Mouse (Mus musculus) megakaryocyte, embryonic 14.5 days (primary cell): Measurements from ENCODE around the gene Kif5c. TPM values are rescaled to one million over a fixed set of nuclear protein-coding genes. Genes with fewer than 3 reads are reported as not detected.

ENCODE experiments used
- H3K27me3 ChIP-seq: replicated peaks from 2 replicates; pipeline ENCODE3; 2012; ENCODE audit warnings: inconsistent platforms
- H3K36me3 ChIP-seq: replicated peaks from 2 replicates; pipeline ENCODE3; 2012; ENCODE audit warnings: low read length, inconsistent platforms, mixed read lengths
- H3K4me1 ChIP-seq: 2 replicates; pipeline ENCODE4 v1.6.1; 2012; ENCODE audit warnings: inconsistent platforms
- H3K4me3 ChIP-seq: replicated peaks from 2 replicates; pipeline ENCODE3; 2012; ENCODE audit warnings: moderate library complexity, mild to moderate bottlenecking, inconsistent platforms
- H3K9me3 ChIP-seq: 2 replicates; pipeline ENCODE4 v1.6.1; 2012; ENCODE audit warnings: inconsistent platforms
- FLI1 ChIP-seq: IDR thresholded peaks from 2 replicates; pipeline ENCODE4 v1.6.1; 2012; ENCODE audit warnings: low read length, inconsistent platforms, mixed read lengths
- GATA1 ChIP-seq: IDR thresholded peaks from 3 replicates; pipeline ENCODE4 v1.6.1; 2012; ENCODE audit warnings: mixed read lengths, low read length, inconsistent platforms, borderline replicate concordance
- polyA plus RNA-seq: library from polyadenylated mRNA; stranded (reverse); fragments of >175 nt; gene quantifications from 2 replicates; pipeline ENCODE4 v1.2.3, GENCODE M21; 2012; ENCODE audit warnings: low replicate concordance; ENCODE audit not compliant: insufficient read depth

The Kif5c gene
- polyA plus RNA-seq, 1 experiment = 0.02 TPM

GRCm38 (mm10) chr2:49684808-49685207, 65.7 kb downstream of the Kif5c start:
- TF ChIP-seq GATA1 (no peak), FLI1 (no peak)
- Histone ChIP-seq H3K4me3 (no peak overlapping the region), H3K27me3 (peaks cover 3% of the 10 kb centered on the region), H3K4me1 (no peaks in the 10 kb centered on the region), H3K36me3 (no peaks in the 10 kb centered on the region), H3K9me3 (no peaks in the 10 kb centered on the region)

DNA sequence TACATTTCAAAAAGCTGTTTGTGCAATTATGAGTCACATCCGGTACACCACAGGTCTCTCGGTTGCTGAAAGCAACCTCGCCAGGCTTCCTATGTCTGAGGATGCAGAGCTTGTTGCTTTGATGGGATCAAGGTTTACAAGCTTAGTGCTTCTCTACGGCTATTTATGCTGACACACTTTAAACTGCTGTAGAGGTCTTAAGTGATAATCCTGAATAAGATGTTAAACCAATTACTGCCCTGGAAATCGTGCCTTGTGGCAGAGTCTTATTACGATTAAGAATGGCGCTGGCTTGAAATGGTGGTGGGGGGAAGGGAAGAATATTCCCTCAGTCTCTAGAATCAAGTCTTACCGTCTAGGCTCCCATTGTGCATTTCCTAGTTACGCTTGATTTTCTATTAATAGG, 71.3 kb downstream of the Kif5c start:
- H3K4me1 ChIP-seq = no peaks in the 10 kb centered on the region
- no peaks in the 10 kb centered on the region for H3K36me3 ChIP-seq
- H3K9me3 ChIP-seq = no peaks in the 10 kb centered on the region
- H3K27me3 ChIP-seq = peaks cover 10% of the 10 kb centered on the region
- no peak overlapping the region for H3K4me3 ChIP-seq
- no peak for TF ChIP-seq FLI1
- no peak for TF ChIP-seq GATA1

DNA sequence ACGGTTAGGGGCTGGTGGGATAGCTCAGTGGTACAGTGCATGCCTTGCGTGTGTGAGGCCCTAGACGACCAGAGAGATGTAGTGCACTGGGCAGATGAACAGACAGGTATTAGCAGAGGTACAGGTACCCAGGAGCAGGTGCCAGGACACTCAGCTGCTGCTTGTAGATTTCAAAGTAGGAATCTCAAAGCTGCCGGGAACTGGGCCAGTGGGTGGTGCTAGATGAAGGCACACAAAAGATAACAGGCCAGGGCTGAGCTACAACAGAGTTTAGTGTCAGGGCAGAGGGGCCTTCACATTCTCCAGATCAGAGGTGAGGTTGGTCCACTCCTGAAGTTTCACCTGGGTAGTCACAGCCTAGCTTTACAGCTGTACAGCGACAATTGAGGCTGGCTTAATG, 72.3 kb downstream of the Kif5c start:
- Histone ChIP-seq H3K36me3 (no peaks in the 10 kb centered on the region), H3K9me3 (no peaks in the 10 kb centered on the region), H3K4me1 (no peaks in the 10 kb centered on the region), H3K27me3 (peaks cover 11% of the 10 kb centered on the region), H3K4me3 (no peak overlapping the region)
- TF ChIP-seq FLI1 (no peak), GATA1 (no peak)

GRCm38 (mm10) chr2:49694727-49695126, 75.6 kb downstream of the Kif5c start:
- Histone ChIP-seq H3K36me3 (no peaks in the 10 kb centered on the region), H3K4me3 (no peak overlapping the region), H3K9me3 (no peaks in the 10 kb centered on the region), H3K4me1 (no peaks in the 10 kb centered on the region), H3K27me3 (peaks cover 11% of the 10 kb centered on the region)
- no peak for TF ChIP-seq FLI1
- no peak for TF ChIP-seq GATA1

DNA sequence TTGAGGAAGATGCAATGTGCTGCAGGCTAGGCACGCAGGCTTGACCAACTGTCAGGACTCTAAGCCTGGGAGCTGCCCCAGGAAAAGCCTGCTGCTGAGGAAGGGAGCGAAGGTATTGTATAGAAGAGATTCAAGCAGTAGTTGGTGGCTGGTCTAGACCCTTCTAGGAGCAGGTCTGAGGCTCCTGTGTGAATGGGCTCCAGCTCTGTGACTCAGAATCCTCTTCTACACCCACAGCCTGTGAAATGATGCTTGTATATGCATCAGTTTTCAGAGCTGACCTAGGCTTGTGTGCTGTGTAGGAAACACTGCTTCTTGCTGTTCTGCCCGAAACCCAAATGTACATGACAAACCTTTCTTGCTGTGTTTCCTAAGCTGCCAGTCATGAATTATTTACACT, 76.4 kb downstream of the Kif5c start:
- Histone ChIP-seq H3K36me3 (no peaks in the 10 kb centered on the region), H3K4me1 (no peaks in the 10 kb centered on the region), H3K9me3 (no peaks in the 10 kb centered on the region), H3K4me3 (no peak overlapping the region), H3K27me3 (peaks cover 8% of the 10 kb centered on the region)
- TF ChIP-seq FLI1 (no peak), GATA1 (no peak)

GRCm38 (mm10) chr2:49698851-49699250, 79.8 kb downstream of the Kif5c start:
- no peak overlapping the region for H3K4me3 ChIP-seq
- H3K4me1 ChIP-seq = no peaks in the 10 kb centered on the region
- TF ChIP-seq GATA1 = no peak
- TF ChIP-seq FLI1 = no peak
- H3K27me3 ChIP-seq = peaks cover 7% of the 10 kb centered on the region
- no peaks in the 10 kb centered on the region for H3K9me3 ChIP-seq
- H3K36me3 ChIP-seq = no peaks in the 10 kb centered on the region

DNA sequence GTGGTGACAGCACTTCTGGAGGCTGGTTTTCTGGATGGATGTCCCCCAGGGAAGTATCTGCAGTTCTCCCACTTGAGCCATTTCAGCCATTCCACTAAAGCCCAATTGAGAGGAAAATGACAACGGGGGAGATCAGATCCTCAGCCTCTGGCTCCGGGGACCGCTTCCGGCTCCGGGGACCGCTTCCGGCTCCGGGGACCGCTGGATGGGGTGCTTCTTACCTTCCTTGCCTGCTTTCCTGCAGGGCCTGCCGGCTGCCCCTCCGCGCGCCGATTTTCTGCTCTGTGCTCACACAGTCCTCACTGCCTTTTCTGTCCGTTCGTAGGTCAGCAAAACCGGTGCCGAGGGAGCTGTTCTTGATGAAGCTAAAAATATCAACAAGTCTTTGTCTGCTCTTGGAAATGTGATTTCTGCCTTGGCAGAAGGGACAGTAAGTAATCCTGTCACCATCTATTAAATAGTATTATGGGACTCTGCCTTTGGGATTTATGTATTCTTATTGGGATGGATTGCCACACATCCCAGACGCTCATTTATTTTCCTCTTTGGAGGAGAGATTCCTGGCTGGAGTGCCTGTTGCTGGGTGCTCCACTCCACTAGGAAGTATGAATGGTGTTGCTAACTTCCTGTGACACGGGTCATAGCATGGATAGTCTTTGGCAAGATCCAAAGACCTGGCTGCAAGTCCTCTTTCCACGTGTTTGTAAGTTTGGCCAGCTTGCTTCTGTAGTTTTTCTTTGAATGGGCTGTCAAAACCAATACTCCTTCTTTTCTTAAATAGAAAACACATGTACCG, 81.3 kb downstream of the Kif5c start:
- Histone ChIP-seq H3K4me3 (no peak overlapping the region), H3K36me3 (no peaks in the 10 kb centered on the region), H3K27me3 (peaks cover 2% of the 10 kb centered on the region), H3K4me1 (no peaks in the 10 kb centered on the region), H3K9me3 (no peaks in the 10 kb centered on the region)
- TF ChIP-seq GATA1 (no peak), FLI1 (no peak)

DNA sequence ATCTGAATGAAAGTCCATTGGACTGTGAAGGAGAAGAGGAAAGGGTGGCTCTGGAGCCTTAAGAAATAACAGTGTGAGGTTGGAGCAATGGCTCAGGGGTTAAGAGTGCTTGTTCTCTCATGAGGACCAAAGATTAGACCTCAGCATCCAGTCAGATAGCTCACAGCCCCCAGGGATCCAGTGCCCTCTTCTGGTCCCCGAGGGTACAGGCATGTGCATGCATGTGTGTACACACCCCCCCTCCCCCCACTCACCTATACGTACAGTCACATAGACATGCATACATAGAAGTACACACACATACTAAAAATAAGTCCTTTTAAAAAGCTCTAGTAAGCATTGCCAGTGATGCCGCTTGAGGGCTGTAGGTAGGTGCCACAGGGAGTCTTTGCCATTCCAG, 91.1 kb downstream of the Kif5c start:
- Histone ChIP-seq H3K36me3 (no peaks in the 10 kb centered on the region), H3K4me1 (no peaks in the 10 kb centered on the region), H3K9me3 (no peaks in the 10 kb centered on the region), H3K4me3 (no peak overlapping the region), H3K27me3 (peaks cover 2% of the 10 kb centered on the region)
- TF ChIP-seq FLI1 (no peak), GATA1 (no peak)

DNA sequence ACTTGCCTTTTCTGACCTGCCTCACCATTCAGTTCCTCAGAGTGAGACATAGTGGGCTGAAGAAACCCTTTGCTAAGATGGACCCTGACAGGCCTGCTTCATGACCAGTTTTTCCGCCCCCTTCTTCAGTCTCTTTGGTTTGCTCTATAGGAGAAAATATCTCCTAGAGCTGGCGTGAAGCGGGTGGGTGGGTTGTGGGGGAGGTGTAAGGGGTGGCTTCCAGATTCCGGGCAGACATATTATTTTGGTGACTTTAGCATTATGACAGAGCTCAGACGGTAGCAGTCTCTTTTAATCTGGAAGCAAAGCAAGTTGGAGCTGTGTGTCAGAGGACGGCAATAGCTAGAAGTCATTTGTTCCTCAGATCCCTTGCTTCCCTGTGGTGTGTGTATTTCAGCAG, 92.6 kb downstream of the Kif5c start:
- Histone ChIP-seq H3K9me3 (no peaks in the 10 kb centered on the region), H3K4me1 (peaks cover 7% of the 10 kb centered on the region), H3K36me3 (no peaks in the 10 kb centered on the region), H3K27me3 (peaks cover 2% of the 10 kb centered on the region), H3K4me3 (no peak overlapping the region)
- TF ChIP-seq GATA1 (no peak), FLI1 (no peak)

DNA sequence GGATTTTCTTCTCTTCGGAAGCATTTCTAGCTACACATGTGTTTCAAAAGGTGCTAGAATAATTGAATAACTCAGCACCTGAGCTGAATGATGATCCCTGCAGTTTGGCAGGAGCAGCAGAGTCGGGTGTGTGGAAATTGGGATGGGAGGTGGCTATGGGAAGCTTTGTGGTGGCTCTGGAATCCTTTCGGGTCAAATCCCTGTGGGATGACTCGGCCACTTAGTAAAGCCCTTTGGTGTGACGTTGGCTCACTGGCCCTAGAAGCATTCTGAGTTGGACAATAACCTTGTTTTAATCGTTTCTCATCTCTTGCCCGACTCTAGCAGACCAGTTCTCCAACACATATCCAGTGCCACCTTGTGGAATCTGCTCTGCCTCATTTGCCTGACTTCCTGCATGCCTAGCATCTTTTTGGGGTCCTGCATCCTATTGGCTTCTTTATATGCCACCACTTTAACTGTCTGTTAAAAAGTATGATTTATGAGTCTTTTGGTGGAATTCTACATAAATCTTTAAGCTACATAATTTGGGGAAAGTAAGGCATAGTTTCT, 93.3 kb downstream of the Kif5c start:
- no peaks in the 10 kb centered on the region for H3K36me3 ChIP-seq
- TF ChIP-seq GATA1 (no peak), FLI1 (no peak)

More for the DNA sequence above, 93.3 kb downstream of the Kif5c start:
- no peak overlapping the region for H3K4me3 ChIP-seq
- peaks cover 14% of the 10 kb centered on the region for H3K4me1 ChIP-seq
- H3K9me3 ChIP-seq = no peaks in the 10 kb centered on the region
- peaks cover 2% of the 10 kb centered on the region for H3K27me3 ChIP-seq
